ENCODE assay signal across 27 mouse cellular contexts in genomic region chr14:23666420-23666819, GRCm38 (mm10).
A peak's percentile ranks its signal among the peaks of the same experiment; 100 is the strongest.
DNase-seq lines count a peak whose midpoint lies in the region; ATAC-seq lines count a peak whose summit lies in the region.
"Had no signal": no experiment of that assay in that cellular context is flagged by ENCODE, and none has a peak within 500 bp of the region (broad histone marks: within the 10 kb centered on the region; RNA-seq: fewer than 3 reads in every experiment).

No protein-coding gene starts in this region.

- 88% methylated on average over 3 of the region's 3 CpGs for WGBS in midbrain, embryonic 14.5 days

- no peak overlapping the region for H3K4me2 ChIP-seq in midbrain, embryonic 14.5 days (ENCODE audit: low read length)
- H3K4me2 ChIP-seq: embryonic facial prominence, embryonic 12.5 days; heart, embryonic 12.5 days; hindbrain, embryonic 15.5 days; kidney, embryonic 15.5 days; liver, embryonic 12.5 days; midbrain, embryonic 11.5 days; neural tube, embryonic 12.5 days had no signal

- DNase-seq in frontal cortex, postnatal 10 days (ENCODE audit: low spot score in 2 of 2): no peak
- DNase-seq in layer of hippocampus, adult 9-11 months: peak; percentile 59
- no peak for DNase-seq in layer of hippocampus, postnatal 36 days
- peak; percentile 57 to 68 for DNase-seq in right cerebral cortex, adult 2 months (ENCODE audit: low spot score in 2 of 2)
- DNase-seq in right cerebral cortex, postnatal 14 days: no peak
- DNase-seq in telencephalon, adult 2 months (ENCODE audit: low read depth, low spot score): peak; percentile 63
- no peak for DNase-seq in midbrain, embryonic 14.5 days
- DNase-seq: adrenal gland, adult 2 months; cerebellum, adult 8-10 months; cerebellum, postnatal 25 days; heart, adult 2 months; kidney, adult 18-20 months; kidney, postnatal 36 days; liver, postnatal 0 days; lung, postnatal 36 days had no signal

- H3K9ac ChIP-seq in midbrain, embryonic 14.5 days (replicated peaks; ENCODE audit: low read length): no peak overlapping the region
- H3K9ac ChIP-seq: embryonic facial prominence, embryonic 12.5 days; heart, embryonic 12.5 days; hindbrain, embryonic 15.5 days; kidney, embryonic 15.5 days; liver, embryonic 12.5 days; liver, postnatal 0 days; neural tube, embryonic 12.5 days had no signal

- no peaks in the 10 kb centered on the region for H3K27me3 ChIP-seq in midbrain, embryonic 14.5 days (ENCODE audit: control insufficient read depth, insufficient read depth, low read length)
- H3K27me3 ChIP-seq: CH12.LX; embryonic facial prominence, embryonic 12.5 days; hindbrain, embryonic 15.5 days; kidney, embryonic 15.5 days; liver, embryonic 12.5 days; neural tube, embryonic 12.5 days had no signal

- H3K4me1 ChIP-seq in midbrain, embryonic 14.5 days (ENCODE audit: control insufficient read depth, insufficient read depth, low read length): no peaks in the 10 kb centered on the region
- H3K4me1 ChIP-seq: embryonic facial prominence, embryonic 12.5 days; heart, embryonic 12.5 days; hindbrain, embryonic 15.5 days; kidney, embryonic 15.5 days; liver, embryonic 12.5 days; neural tube, embryonic 12.5 days had no signal

- peak; percentile 84 for ATAC-seq in frontal cortex, adult (ENCODE audit: low TSS enrichment)
- ATAC-seq in midbrain, embryonic 14.5 days (ENCODE audit: low FRiP score, low TSS enrichment): no peak
- ATAC-seq: activated CD4-positive, CD25-positive, alpha-beta regulatory T cell, adult 4 months; forebrain, embryonic 14.5 days; liver, embryonic 12.5 days; liver, postnatal 0 days had no signal

- H3K27ac ChIP-seq in midbrain, embryonic 14.5 days (replicated peaks; ENCODE audit: low read depth, low read length): no peak overlapping the region
- H3K27ac ChIP-seq: embryonic facial prominence, embryonic 12.5 days; heart, adult 2 months; hindbrain, embryonic 15.5 days; kidney, embryonic 15.5 days; liver, embryonic 12.5 days; neural tube, embryonic 12.5 days had no signal

- H3K36me3 ChIP-seq in midbrain, embryonic 14.5 days (ENCODE audit: control insufficient read depth, insufficient read depth, low read length): no peaks in the 10 kb centered on the region
- H3K36me3 ChIP-seq: embryonic facial prominence, embryonic 12.5 days; heart, embryonic 12.5 days; hindbrain, embryonic 15.5 days; kidney, embryonic 15.5 days; liver, embryonic 12.5 days; neural tube, embryonic 12.5 days had no signal

- no peak overlapping the region for H3K4me3 ChIP-seq in midbrain, embryonic 14.5 days (replicated peaks; ENCODE audit: low read depth, low read length)
- H3K4me3 ChIP-seq: embryonic facial prominence, embryonic 12.5 days; heart, adult 2 months; heart, embryonic 12.5 days; hindbrain, embryonic 15.5 days; kidney, embryonic 15.5 days; liver, embryonic 12.5 days; myocyte; neural tube, embryonic 12.5 days had no signal

- no peaks in the 10 kb centered on the region for H3K9me3 ChIP-seq in midbrain, embryonic 14.5 days (ENCODE audit: control insufficient read depth, low read length)
- H3K9me3 ChIP-seq: embryonic facial prominence, embryonic 12.5 days; hindbrain, embryonic 15.5 days; kidney, embryonic 15.5 days; liver, embryonic 12.5 days; neural tube, embryonic 12.5 days had no signal

Comparison
In these comparisons a context has a peak if more than half of its experiments do, and no peak if none do; other contexts are left out.
1. DNase-seq: peak in layer of hippocampus, adult 9-11 months (single experiment), right cerebral cortex, adult 2 months (2 of 2) and telencephalon, adult 2 months (single experiment); none in frontal cortex, postnatal 10 days (0 of 2), layer of hippocampus, postnatal 36 days (0 of 2), right cerebral cortex, postnatal 14 days (single experiment) and midbrain, embryonic 14.5 days (single experiment).